In the genomic region with DNA sequence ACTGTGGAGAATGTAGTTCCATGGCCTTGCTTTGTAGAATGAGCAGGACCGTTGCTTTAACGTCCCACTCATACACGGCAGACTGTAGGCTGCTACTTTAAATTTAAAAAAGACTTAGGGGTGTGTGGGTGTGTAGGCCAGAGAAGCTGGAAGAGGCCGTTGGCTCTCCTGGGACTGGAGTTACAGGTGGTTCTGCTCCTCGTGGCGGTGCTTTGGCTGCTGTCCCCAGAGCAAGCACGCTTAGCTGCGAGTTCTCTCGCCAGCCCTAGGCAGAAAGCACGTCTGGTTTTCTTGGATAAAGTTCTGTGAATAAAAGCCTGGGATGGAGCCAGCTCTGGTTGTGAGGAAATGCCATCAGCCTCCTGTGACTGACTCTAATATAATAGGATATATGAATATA, we compare ENCODE assay signal across 7 mouse cellular contexts. TPM values are rescaled to one million over a fixed set of nuclear protein-coding genes. Genes with fewer than 3 reads are reported as not detected.
DNase-seq lines count a peak whose midpoint lies in the region; TF ChIP-seq lines count a peak whose summit lies in the region.

No protein-coding gene starts in this region.

- H3K27me3 ChIP-seq in kidney, adult 2 months (replicated peaks; ENCODE audit: control insufficient read depth, insufficient read depth, low read length): no peaks in the 10 kb centered on the region
- H3K27me3 ChIP-seq in midbrain, embryonic 10.5 days (ENCODE audit: low read depth, poor library complexity, severe bottlenecking): no peaks in the 10 kb centered on the region

- H3K4me3 ChIP-seq in kidney, adult 2 months (ENCODE audit: insufficient read depth, low read depth, low read length): peak overlapping the region; percentile 9; the same call in 1 of the 2 replicates
- no peak overlapping the region for H3K4me3 ChIP-seq in midbrain, embryonic 10.5 days

- WGBS in kidney, adult 2 months: 21% methylated on average over 10 of the region's 10 CpGs
- WGBS in midbrain, embryonic 10.5 days: 80% methylated on average over 10 of the region's 10 CpGs

- intact Hi-C loops in left cerebral cortex, postnatal 4 days (cut with DNase I): no loop called here

- peak; percentile 50 to 57 for DNase-seq in left cerebral cortex, adult 18-20 months (ENCODE audit: low spot score in 2 of 2)
- no peak for DNase-seq in left cerebral cortex, postnatal 4 days
- DNase-seq in heart, adult 18-20 months: peak; percentile 58 to 76
- DNase-seq in kidney, adult 2 months: peak; percentile 61
- peak; percentile 36 to 43 for DNase-seq in right cerebral cortex, adult 2 months (ENCODE audit: low spot score in 2 of 2)
- no peak for DNase-seq in midbrain, embryonic 10.5 days (ENCODE audit: low spot score)
- no peak for DNase-seq in cerebellum, adult 8-10 months

- no peaks in the 10 kb centered on the region for H3K36me3 ChIP-seq in kidney, adult 2 months (ENCODE audit: control insufficient read depth, insufficient read depth, low read length)
- H3K36me3 ChIP-seq in midbrain, embryonic 10.5 days: peaks cover 14% of the 10 kb centered on the region

- H3K9me3 ChIP-seq in midbrain, embryonic 10.5 days (replicated peaks): no peaks in the 10 kb centered on the region

- no peak for TF ChIP-seq CTCF in kidney, adult 2 months (conservative IDR thresholded peaks at IDR 0.05; ENCODE audit: insufficient read depth, insufficient read length, low read depth, low read length)

- H3K27ac ChIP-seq in kidney, adult 2 months (ENCODE audit: insufficient read depth, low read depth, low read length): no peak overlapping the region; the same call in 1 of the 2 replicates
- H3K27ac ChIP-seq in midbrain, embryonic 10.5 days (replicated peaks): no peak overlapping the region

- peaks cover 3% of the 10 kb centered on the region; the same call in 1 of the 2 replicates for H3K4me1 ChIP-seq in kidney, adult 2 months (ENCODE audit: control insufficient read depth, insufficient read depth, low read length)
- H3K4me1 ChIP-seq in midbrain, embryonic 10.5 days: peaks cover 30% of the 10 kb centered on the region

- no peak for TF ChIP-seq POLR2A in kidney, adult 2 months (IDR thresholded peaks at IDR 0.05; ENCODE audit: low read depth, low read length)

RNA-seq across cellular contexts. Expression of a gene that starts 2.3 kb away (rescaled TPM):
- total RNA-seq in left cerebral cortex, adult 18-20 months (2021): 10 to 100 TPM; 23.4 to 33.5 TPM
- total RNA-seq in left cerebral cortex, postnatal 4 days (2021): 10 to 100 TPM; 15.3 to 18.8 TPM
- 10 to 100 TPM; 30.7 to 31.3 TPM for total RNA-seq in heart, adult 18-20 months (2021)
- polyA plus RNA-seq in kidney, adult 2 months (2012; rRNA removed): 67.8 and 74.2 TPM in 2 replicates
- 35.3 and 35.6 TPM in 2 replicates for polyA plus RNA-seq in midbrain, embryonic 10.5 days (2016; fragmentation: Nextera tagmentation; extraction: Ambion mirVana)

Comparison
In these comparisons a context has a peak if more than half of its experiments do, and no peak if none do; other contexts are left out.
1. DNase-seq: peak in left cerebral cortex, adult 18-20 months (2 of 2), heart, adult 18-20 months (2 of 2), kidney, adult 2 months (single experiment) and right cerebral cortex, adult 2 months (2 of 2); none in left cerebral cortex, postnatal 4 days (single experiment), midbrain, embryonic 10.5 days (single experiment) and cerebellum, adult 8-10 months (single experiment).